Mouse (Mus musculus) thymus, postnatal 14 days (tissue): ENCODE measurements around the gene Ehbp1.
A peak's percentile ranks its signal among the peaks of the same experiment; 100 is the strongest.

Experiments
- DNase-seq: peaks from one replicate; pipeline ENCODE4 v3.0.0; 2021

Gene Ehbp1

DNA sequence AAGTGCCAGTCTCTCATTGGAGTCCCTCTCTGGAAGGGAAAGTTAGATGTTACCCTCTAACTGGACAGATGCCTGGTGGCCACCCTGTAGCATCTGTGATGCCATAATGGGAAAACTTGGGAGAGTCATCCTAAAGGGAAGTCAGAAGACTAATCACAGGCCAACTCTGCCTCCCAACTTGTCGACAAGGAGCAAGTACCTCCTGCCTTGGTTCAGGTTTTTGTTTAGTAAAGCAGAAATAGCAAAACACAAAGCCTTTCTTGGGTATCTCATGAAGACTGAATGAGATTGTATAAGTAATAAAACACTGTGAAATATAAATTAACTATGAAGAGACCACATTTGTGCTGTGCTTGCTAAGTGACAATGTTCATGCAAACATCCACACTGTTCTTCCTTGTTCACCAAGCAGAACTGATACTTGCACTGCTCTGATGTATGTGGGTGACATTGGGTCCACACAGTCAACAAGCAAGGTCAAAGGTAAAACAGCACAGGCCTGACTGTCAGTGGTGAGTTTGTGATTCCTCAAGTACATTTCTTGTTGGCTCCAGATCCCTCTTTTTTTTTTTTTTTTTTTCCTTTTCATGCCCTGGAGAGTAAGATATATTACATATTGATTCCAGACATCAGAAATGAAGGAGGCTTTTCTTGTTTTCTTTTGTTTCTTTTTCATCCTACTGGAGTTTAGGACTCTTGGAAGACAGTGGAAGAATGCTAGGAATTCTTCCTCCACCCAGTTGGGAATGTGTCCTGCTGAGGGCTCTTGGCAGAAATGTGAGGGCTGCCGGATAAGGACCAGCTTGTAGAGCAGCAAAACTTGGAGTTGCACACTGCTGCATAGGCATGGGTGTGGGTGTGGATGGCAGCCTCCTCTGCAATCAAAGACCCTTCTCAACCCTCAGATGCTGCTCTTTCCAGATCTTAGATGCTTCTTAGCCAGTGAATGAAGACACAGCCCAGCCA is at the start of gene Ehbp1:
Gene Ehbp1 (minus strand): TSS at position 51 of the 966 bp plus-strand sequence.
- no peak for DNase-seq

GRCm38 (mm10) chr11:22387472-22388098 is 45.5 kb upstream of the Ehbp1 start:
- DNase-seq = no peak

- no peak for DNase-seq
Observed at GRCm38 (mm10) chr11:22383532-22383931, 41.4 kb upstream of the Ehbp1 start.

DNA sequence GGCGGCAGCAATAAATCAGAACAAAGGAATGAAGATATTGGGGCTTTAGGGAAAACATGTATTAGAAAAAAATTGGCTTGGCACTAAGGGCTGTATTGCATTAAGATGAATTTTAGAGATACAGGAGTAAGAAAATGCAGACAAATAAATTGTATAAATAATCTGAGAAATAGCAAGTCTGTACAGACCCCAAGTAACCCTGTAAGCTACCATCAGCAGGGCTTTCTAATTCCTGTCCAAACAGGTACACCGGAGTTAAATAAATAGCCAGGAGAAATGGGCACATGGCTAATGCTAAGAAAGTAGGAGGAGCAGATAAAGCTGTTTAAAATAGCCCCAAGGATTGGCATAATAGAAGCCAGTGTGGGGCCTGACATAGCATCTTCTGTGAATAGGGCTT is 32.7 kb upstream of the Ehbp1 start:
- no peak for DNase-seq

DNA sequence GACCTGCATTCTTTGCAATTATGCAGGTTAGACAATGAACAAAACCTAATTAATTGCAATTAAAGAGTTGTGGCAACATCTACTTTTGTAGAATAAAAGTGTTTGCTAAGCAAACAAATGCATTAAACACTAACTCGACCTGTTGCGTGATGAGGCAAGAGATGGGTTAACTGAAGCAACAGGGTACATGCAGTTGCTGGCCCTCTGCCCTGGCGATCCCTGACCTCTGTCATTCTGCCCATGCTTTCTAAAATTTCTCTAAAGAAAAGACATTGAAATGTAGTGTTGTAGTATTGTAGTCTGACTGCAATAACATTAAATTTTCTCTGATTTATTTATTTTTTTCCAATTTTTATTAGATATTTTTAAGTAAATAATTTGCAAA is 31.2 kb upstream of the Ehbp1 start:
- no peak for DNase-seq

GRCm38 (mm10) chr11:22372609-22373289 is 30.7 kb upstream of the Ehbp1 start:
- no peak for DNase-seq

DNA sequence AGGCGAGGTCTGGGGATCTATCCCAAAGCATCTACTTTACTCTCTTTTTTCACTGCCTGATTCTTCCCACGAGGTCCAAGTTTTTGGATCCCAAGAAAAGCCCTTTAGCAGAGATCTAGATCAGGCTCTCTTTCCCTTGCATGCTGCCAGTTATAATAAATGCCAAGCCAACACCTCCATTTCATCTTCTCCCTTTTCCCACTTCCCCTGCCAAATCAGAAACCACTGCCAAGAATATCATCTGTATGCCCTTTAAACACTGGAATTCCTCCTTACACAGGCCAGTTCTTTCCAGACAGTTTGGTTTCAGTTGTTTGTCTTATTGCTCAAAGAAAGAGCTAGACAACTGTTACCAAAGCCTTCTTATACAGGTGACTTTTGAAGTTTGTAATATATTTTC is 27.7 kb upstream of the Ehbp1 start:
- DNase-seq = no peak

DNA sequence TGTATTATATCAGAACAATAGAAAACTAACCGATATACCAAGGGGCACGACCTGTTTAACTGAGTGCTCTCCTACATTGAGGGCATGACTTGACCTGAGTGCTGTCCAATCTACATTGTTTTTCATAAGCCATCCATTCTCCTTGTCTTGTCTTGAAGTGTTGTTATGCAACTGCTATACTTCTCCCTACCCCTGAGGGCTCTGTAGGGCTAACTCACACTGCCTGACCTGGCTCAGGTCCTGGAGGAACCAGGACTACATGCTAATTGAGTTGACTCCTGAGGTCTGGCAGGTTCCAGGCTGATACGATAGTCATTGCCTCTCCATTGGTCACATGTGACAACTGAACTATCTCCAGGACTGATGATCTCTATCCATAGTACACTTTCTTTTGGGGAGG is 26.5 kb upstream of the Ehbp1 start:
- no peak for DNase-seq

- no peak for DNase-seq
Observed at GRCm38 (mm10) chr11:22366486-22366885, 24.4 kb upstream of the Ehbp1 start.

- DNase-seq = no peak
Observed at GRCm38 (mm10) chr11:22353962-22354621, 12.0 kb upstream of the Ehbp1 start.

DNA sequence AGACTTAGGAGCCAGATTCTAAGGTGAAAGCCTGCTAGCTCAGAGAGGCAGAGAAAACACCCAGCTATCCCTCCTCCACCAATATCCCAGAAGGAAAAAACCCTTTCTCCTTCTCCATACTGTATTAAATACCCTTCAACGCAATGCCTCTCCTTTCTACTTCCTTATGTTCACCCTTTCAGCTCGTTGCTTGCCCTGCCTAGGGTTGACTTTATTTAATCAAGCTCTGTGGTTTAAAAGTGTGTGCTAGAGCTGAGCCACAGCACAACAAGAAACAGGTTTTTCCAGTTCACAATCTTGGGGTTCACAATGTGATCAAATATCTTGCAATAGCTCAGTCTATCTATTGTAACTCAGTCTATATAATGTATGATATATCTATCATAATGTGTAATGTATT is 7.9 kb upstream of the Ehbp1 start:
- DNase-seq = no peak

- no peak for DNase-seq
Observed at GRCm38 (mm10) chr11:22348536-22348910, 6.4 kb upstream of the Ehbp1 start.

DNA sequence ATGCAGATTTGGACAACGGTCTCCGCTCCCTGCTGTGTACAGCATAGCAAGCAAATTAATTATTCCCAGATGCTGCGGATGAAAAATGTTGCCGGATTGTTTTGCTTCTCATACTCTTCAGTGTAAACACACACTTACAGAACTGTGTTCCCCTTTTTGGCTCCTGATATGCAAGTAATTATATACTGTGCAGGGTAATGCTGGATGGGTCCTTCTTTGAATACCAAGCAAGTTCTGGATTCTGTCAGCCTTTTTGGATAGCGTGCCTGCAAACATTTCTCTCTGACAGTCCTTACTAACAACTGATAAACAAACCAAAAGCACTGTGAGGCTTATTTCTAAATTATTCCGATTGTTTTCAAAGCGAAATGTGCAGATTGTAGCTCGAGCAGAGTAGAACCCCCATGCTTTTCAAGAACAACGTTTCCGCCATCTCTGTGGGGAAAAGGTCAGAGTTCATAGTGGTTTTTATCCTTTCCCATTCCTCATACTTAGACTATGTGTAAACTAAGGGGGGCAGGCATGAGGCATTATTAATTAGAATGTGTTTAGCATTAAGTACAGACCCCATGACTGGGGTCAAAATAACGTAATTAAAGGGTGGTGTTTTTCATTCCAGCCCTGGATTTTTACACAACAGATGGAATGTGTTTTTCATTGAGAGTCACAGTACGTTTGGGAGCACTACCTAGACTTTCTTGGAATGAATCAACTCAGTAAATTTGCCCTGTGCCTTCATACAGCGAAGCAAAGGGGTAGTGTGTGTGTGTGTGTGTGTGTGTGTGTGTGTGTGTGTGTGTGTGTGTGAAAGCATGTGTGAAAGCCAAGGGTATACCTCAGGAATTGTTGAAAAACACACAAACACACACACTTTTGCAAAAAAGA is 5.8 kb upstream of the Ehbp1 start:
- DNase-seq = no peak

GRCm38 (mm10) chr11:22327302-22327910 is 14.7 kb downstream of the Ehbp1 start:
- DNase-seq = no peak

DNA sequence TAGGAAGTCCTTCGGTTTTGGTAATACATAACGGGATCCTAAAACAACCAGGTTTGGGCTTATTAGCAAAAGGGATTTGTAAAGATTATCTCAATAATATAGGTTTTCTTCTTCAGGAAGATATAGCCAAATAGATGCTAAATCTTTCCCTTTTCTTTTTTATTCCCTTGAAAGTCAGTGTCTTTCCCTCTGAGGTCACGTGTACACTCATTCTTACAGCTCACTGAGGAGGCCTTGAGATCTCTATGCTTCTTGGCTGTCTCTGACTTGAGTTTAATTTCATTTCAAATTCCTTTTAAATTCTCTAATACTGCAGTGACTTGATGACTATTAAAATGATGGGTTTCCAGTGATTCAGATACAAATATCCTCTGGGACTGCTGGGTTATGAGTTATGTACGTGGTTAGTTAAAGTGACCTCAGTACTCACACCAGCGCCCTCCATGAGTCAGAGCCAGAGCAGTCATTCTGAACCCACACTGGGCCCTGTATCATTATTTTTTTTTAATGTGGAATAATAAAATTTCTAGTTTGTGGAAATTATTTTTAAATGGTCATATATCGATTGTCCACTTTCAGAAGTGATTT is 24.2 kb downstream of the Ehbp1 start:
- no peak for DNase-seq

GRCm38 (mm10) chr11:22315801-22316200 is 26.3 kb downstream of the Ehbp1 start:
- no peak for DNase-seq

GRCm38 (mm10) chr11:22301164-22301563 is 40.9 kb downstream of the Ehbp1 start:
- DNase-seq = no peak

GRCm38 (mm10) chr11:22289164-22289563 is 52.9 kb downstream of the Ehbp1 start:
- no peak for DNase-seq

DNA sequence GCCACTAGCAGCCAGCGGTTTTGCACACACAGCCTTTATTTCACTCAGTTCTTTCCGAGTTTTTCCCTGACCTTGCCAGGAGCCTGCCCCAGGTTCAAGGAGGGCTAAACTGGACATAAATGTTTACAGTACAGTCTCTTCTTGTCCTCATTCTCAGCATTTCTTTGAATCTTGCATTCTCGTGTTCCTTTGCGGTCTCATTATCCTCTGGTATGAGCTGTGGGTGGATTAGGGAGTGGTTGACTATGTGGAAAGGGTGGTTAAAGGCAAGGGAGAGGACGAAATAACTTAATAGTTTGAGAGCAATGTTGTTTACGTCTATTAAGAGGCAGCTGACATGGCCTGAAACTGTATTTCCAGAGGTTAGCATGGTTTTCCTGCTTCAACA is 54.6 kb downstream of the Ehbp1 start:
- DNase-seq = no peak

GRCm38 (mm10) chr11:22286885-22287512 is 55.1 kb downstream of the Ehbp1 start:
- DNase-seq = peak; percentile 95

- no peak for DNase-seq
Observed at GRCm38 (mm10) chr11:22286371-22286872, 55.7 kb downstream of the Ehbp1 start.
